Mouse (Mus musculus) myocyte (in vitro differentiated cells): ENCODE measurements around the gene Marveld3.
A peak's percentile ranks its signal among the peaks of the same experiment; 100 is the strongest.

Experiments used
- CEBPB ChIP-seq: IDR thresholded peaks from 2 replicates; pipeline ENCODE4 v1.6.1; 2011; ENCODE audit warnings: mild to moderate bottlenecking, moderate library complexity; ENCODE audit not compliant: poor library complexity, insufficient read depth, severe bottlenecking
- E2F4 ChIP-seq: IDR thresholded peaks from one replicate; pipeline ENCODE4 v1.6.1; 2011; ENCODE audit warnings: mild to moderate bottlenecking, control low read depth, moderate library complexity; ENCODE audit not compliant: insufficient read depth
- MAX ChIP-seq: IDR thresholded peaks from one replicate; pipeline ENCODE4 v1.6.1; 2011; ENCODE audit warnings: low read depth, mild to moderate bottlenecking, control low read depth
- MYOD1 ChIP-seq, 3 experiments: IDR thresholded peaks; one replicate each; pipeline ENCODE4 v1.6.1; 2011; ENCODE audit warnings: control low read depth in 2 of 3, low read depth in 2 of 3, mild to moderate bottlenecking in 2 of 3, moderate library complexity in 1 of 3; ENCODE audit not compliant: insufficient read length in 2 of 3, control insufficient read depth in 1 of 3
- POLR2A ChIP-seq: IDR thresholded peaks from one replicate; pipeline ENCODE4 v1.6.1; 2011; ENCODE audit warnings: low read depth, mild to moderate bottlenecking, control low read depth, moderate library complexity; ENCODE audit not compliant: insufficient read length
- POLR2AphosphoS2 ChIP-seq: IDR thresholded peaks from one replicate; pipeline ENCODE4 v1.6.1; 2011; ENCODE audit warnings: low read depth, control low read depth; ENCODE audit not compliant: insufficient read length
- REST ChIP-seq: IDR thresholded peaks from one replicate; pipeline ENCODE4 v1.6.1; 2011; ENCODE audit warnings: mild to moderate bottlenecking, control low read depth, moderate library complexity; ENCODE audit not compliant: insufficient read depth, insufficient read length
- SRF ChIP-seq: IDR thresholded peaks from one replicate; pipeline ENCODE4 v1.6.1; 2011; ENCODE audit warnings: low read depth; ENCODE audit not compliant: control insufficient read depth, insufficient read length
- TCF12 ChIP-seq: IDR thresholded peaks from one replicate; pipeline ENCODE4 v1.6.1; 2011; ENCODE audit warnings: mild to moderate bottlenecking, control low read depth; ENCODE audit not compliant: poor library complexity, insufficient read depth, severe bottlenecking
- USF1 ChIP-seq: IDR thresholded peaks from one replicate; pipeline ENCODE4 v1.6.1; 2011; ENCODE audit warnings: low read depth, mild to moderate bottlenecking, control low read depth, moderate library complexity

DNA sequence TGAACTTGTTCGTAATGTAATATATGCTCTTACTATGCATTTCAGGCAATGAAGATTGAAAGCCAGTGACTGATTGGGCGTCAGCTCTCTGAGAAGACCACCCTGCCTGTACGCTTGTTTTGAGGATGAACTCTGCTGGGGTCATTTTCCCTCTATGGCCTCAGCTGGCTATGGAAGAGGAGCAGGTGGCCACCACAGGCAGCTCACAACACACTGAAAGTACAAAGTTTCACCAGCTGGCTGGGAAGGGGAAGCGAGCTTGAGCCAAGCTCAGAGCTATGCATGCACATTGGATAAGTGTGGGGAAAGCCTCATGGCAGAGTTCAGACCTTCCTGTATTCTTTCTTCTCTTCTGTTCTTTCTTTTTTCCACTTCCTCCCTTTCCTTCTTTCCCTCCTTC lies 2.9 kb downstream of the Marveld3 start:
- TF ChIP-seq POLR2AphosphoS2: no peak
- no peak for TF ChIP-seq USF1
- TF ChIP-seq POLR2A: no peak
- no peak for TF ChIP-seq E2F4
- TF ChIP-seq REST: no peak
- TF ChIP-seq MAX: no peak
- TF ChIP-seq TCF12: no peak
- peak in 1 of 3 experiments; percentile 1 for TF ChIP-seq MYOD1 (IDR thresholded peaks at IDR 0.05; ENCODE audit: control insufficient read depth in 1 of 3, insufficient read length in 2 of 3, low read depth in 2 of 3)
- no peak for TF ChIP-seq CEBPB
- no peak for TF ChIP-seq SRF
